Comparison of ENCODE assay signal across 9 mouse cellular contexts in genomic region chr13:91741280-91742047, GRCm38 (mm10). TPM values are rescaled to one million over a fixed set of nuclear protein-coding genes. Genes with fewer than 3 reads are reported as not detected.
DNase-seq lines count a peak whose midpoint lies in the region; ATAC-seq and TF ChIP-seq lines count a peak whose summit lies in the region.
"Had no signal": no experiment of that assay in that cellular context is flagged by ENCODE, and none has a peak within 500 bp of the region (broad histone marks: within the 10 kb centered on the region; RNA-seq: fewer than 3 reads in every experiment).

Gene Acot12 (plus strand): TSS chr13:91741512.

- H3K27me3 ChIP-seq in kidney, adult 2 months (replicated peaks; ENCODE audit: control insufficient read depth, insufficient read depth, low read length): no peaks in the 10 kb centered on the region
- H3K27me3 ChIP-seq in liver, embryonic 16.5 days (ENCODE audit: control insufficient read depth, insufficient read depth, low read depth, low read length): peaks cover 6% of the 10 kb centered on the region

- H3K9me3 ChIP-seq in liver, embryonic 16.5 days (replicated peaks; ENCODE audit: control insufficient read depth, low read length): no peaks in the 10 kb centered on the region

- TF ChIP-seq POLR2A in kidney, adult 2 months (IDR thresholded peaks at IDR 0.05; ENCODE audit: low read depth, low read length): peak; percentile 21

- H3K4me1 ChIP-seq in kidney, adult 2 months (ENCODE audit: control insufficient read depth, insufficient read depth, low read length): peaks cover 5% of the 10 kb centered on the region; the same call in 1 of the 2 replicates
- H3K4me1 ChIP-seq in liver, embryonic 16.5 days (ENCODE audit: control insufficient read depth, low read depth, low read length): no peaks in the 10 kb centered on the region

- H3K27ac ChIP-seq in kidney, adult 2 months (ENCODE audit: insufficient read depth, low read depth, low read length): peak within 1 kb of the TSS; percentile 91
- H3K27ac ChIP-seq in liver, embryonic 16.5 days (ENCODE audit: low read length): peak within 1 kb of the TSS; percentile 65

- ATAC-seq in liver, embryonic 16.5 days (ENCODE audit: low read depth): peak; percentile 88

- no peak for TF ChIP-seq CTCF in kidney, adult 2 months (conservative IDR thresholded peaks at IDR 0.05; ENCODE audit: insufficient read depth, insufficient read length, low read depth, low read length)

- peak; percentile 23 for DNase-seq in urinary bladder, adult 2 months (ENCODE audit: low spot score)
- no peak for DNase-seq in urinary bladder, postnatal 25 days (ENCODE audit: low spot score)
- DNase-seq in embryo, embryonic 10.5 days (ENCODE audit: low spot score): peak; percentile 50
- peak; percentile 35 for DNase-seq in heart, adult 8-10 months (ENCODE audit: low spot score)
- DNase-seq in kidney, adult 2 months: peak; percentile 91
- DNase-seq in right cerebral cortex, adult 2 months (ENCODE audit: low spot score in 2 of 2): peak; percentile 43 to 47
- no peak for DNase-seq in frontal cortex, postnatal 25 days (ENCODE audit: low spot score in 2 of 2)

- WGBS in kidney, adult 2 months: 7% methylated on average over 45 of the region's 45 CpGs
- WGBS in liver, embryonic 16.5 days (ENCODE audit: insufficient replicate concordance): 10% methylated on average over 45 of the region's 45 CpGs

- H3K4me3 ChIP-seq in kidney, adult 2 months (ENCODE audit: insufficient read depth, low read depth, low read length): peak within 1 kb of the TSS; percentile 83
- peak within 1 kb of the TSS; percentile 53 for H3K4me3 ChIP-seq in liver, embryonic 16.5 days (ENCODE audit: low read depth, low read length)

- no peaks in the 10 kb centered on the region for H3K36me3 ChIP-seq in kidney, adult 2 months (ENCODE audit: control insufficient read depth, insufficient read depth, low read length)
- no peaks in the 10 kb centered on the region for H3K36me3 ChIP-seq in liver, embryonic 16.5 days (ENCODE audit: control insufficient read depth, insufficient read depth)

- H3K4me2 ChIP-seq in liver, embryonic 16.5 days (ENCODE audit: low read depth, low read length): peak within 1 kb of the TSS; percentile 46

- H3K9ac ChIP-seq in liver, embryonic 16.5 days (ENCODE audit: low read depth, low read length): peak within 1 kb of the TSS; percentile 43; the same call in 1 of the 2 replicates

RNA-seq across cellular contexts. Expression of gene Acot12, which starts in this region (rescaled TPM):
- not detected in 2 replicates for polyA plus RNA-seq in urinary bladder, adult 2 months (2012; rRNA removed)
- not detected for total RNA-seq in heart, adult 8-10 months (2022)
- 47.7 and 54.3 TPM in 2 replicates for polyA plus RNA-seq in kidney, adult 2 months (2012; rRNA removed)
- 7.4 TPM in 2 replicates for polyA plus RNA-seq in liver, embryonic 16.5 days (2015; fragmentation: Nextera tagmentation; extraction: Ambion mirVana)
- total RNA-seq: neutrophil, adult 5-6 weeks had no signal

Comparison
In these comparisons a context has a peak if more than half of its experiments do, and no peak if none do; other contexts are left out.
1. Peak in DNase-seq in urinary bladder, adult 2 months; RNA of the gene not detected or under 1 TPM.
2. Peak in DNase-seq in heart, adult 8-10 months; RNA of the gene not detected or under 1 TPM.
3. DNase-seq: peak in embryo, embryonic 10.5 days (single experiment), kidney, adult 2 months (single experiment) and right cerebral cortex, adult 2 months (2 of 2); none in urinary bladder, postnatal 25 days (single experiment) and frontal cortex, postnatal 25 days (0 of 2).